Mouse (Mus musculus) olfactory bulb, adult 2 months (tissue): ENCODE data around the gene Ankrd23.

ENCODE experiments used
- CTCF ChIP-seq: fragments of 200-500 bp; IDR thresholded peaks from 2 replicates; pipeline ENCODE4 v1.5.1; 2012; ENCODE audit warnings: low read depth, mild to moderate bottlenecking, low read length, moderate library complexity; ENCODE audit not compliant: insufficient read depth
- POLR2A ChIP-seq: fragments of 200-500 bp; IDR thresholded peaks from 2 replicates; pipeline ENCODE4 v1.6.1; 2012; ENCODE audit warnings: mild to moderate bottlenecking, low read depth, low read length, moderate library complexity; ENCODE audit not compliant: insufficient read depth

GRCm38 (mm10) chr1:36549491-36549890 is 12.8 kb upstream of the Ankrd23 start:
- TF ChIP-seq POLR2A (no peak), CTCF (no peak)
